Mouse (Mus musculus): Measurements from ENCODE around the gene Prss57. TPM values are rescaled to one million over a fixed set of nuclear protein-coding genes. Genes with fewer than 3 reads are reported as not detected.

Prss57 gene
- total and polyA plus RNA-seq, 3 experiments, result 0.50 to 0.70 TPM; not detected in 1

DNA sequence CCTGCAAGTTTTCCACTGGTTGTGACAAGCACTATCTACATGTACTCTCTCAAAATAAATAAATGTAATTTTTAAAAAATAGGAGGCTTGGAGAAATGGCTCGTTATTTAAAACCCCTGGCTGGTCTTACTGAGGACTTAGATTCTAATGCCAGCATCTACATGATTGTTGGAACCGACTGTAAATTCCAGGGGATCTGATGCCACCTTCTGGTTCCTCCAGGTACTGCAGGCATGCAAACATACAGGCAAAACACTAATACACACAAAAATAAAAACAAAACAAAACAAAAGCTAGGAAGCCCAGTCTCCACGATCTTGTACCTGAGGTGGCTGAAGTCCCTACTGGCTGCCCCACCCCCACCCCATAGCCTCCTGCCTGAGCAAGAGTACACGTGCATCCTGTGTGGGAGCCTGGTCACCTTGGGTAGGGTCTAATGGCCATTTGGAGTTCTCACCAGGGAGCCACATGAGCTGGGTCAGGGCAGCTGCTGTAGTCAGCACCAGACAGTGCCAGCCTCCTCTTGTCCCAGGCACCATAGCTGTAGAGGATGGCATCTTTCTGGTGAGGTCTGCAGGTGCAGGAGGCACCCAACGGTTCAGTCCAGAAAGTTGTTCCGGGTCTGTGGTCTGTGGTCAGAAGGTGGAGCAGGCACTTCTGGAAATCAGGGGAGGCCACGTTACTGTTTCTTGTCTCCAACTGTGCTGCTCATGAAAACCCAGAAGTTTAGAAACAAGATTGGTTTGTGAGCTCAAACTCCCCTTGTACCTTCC is 2.2 kb downstream of the Prss57 start (continued):
- TF ChIP-seq EP300 (IDR thresholded peaks at IDR 0.05; ENCODE audit: low read depth in 1 of 2, low read length in 2 of 2) (no peak), TAL1 (IDR thresholded peaks at IDR 0.05; ENCODE audit: low read length) (no peak), SMC3 (IDR thresholded peaks at IDR 0.05; ENCODE audit: low read depth, low read length) (peak; percentile 81)

DNA sequence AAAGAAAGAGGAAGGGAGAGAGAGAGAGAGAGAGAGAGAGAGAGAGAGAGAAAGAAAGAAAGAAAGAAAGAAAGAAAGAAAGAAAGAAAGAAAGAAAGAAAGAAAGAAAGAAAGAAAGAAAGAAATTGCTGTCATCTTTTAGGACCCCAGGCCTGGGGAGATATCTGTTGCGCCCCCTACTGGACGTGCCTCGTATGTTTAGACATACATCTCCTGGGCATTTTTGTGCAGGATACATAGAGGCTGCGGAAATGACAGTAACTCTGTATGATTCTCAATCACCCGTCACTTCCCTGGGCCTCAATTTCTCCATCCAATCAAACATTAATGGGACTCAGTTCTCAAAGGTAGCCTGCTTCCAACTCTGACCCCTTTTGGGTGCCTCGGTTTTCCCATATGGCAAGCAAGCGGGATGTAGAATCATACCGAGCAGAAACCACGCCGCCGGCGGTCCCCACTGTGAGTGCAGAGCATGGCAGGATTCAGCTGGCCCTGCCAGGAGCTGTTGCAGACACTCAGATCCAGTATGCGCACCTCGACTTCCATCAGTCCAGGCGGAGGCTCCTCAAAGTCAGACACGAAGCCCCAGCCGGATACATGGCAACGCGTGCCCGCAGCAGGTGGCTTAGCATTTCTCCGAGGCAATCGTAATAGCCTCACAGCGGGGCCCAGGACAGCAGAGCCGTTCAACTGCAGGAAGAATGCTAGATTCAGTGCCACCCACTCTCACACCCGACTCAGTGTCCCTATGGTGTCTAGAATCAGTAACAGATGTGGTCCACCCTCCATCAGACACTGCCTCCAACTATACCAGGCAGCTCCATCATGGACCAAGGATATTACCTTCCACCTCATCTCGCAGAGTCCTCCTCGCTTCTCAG is 6.6 kb downstream of the Prss57 start:
- TF ChIP-seq RAD21 (IDR thresholded peaks at IDR 0.05; ENCODE audit: low read depth, low read length) (peak; percentile 10), SMC3 (IDR thresholded peaks at IDR 0.05; ENCODE audit: low read depth, low read length) (peak; percentile 48), CTCF (IDR thresholded peaks at IDR 0.05 in 2 of 3, conservative IDR thresholded peaks at IDR 0.05 in 1 of 3; ENCODE audit: control insufficient read depth in 1 of 3, insufficient read depth in 1 of 3, low read depth in 2 of 3, low read length in 3 of 3, poor library complexity in 1 of 3, severe bottlenecking in 1 of 3) (peak; percentile 70 to 76 (median 74)), SIN3A (IDR thresholded peaks at IDR 0.05; ENCODE audit: low read length) (no peak)

DNA sequence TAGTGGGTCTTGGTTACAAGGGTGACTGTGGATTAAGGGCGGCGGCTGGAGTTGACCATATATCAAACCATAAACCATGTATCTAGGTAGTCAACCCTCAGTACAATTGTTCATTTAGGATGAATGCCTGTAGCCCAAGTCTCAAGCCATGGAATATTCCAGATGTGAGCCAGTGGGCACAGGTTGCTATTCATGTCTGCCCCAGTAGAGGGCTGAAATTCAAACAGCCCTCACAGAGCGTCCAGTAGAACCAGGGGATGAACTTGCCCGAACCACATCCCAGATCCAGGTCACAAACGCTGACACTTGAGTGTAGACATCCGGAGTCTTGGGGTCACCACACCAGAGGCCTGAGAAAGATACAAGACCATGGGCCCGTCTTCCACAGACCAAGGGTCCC is 7.7 kb downstream of the Prss57 start:
- Histone ChIP-seq H3K27me3 (ENCODE audit: control insufficient read depth in 1 of 2, insufficient read depth in 2 of 2, low read length in 2 of 2) (no peaks in the 10 kb centered on the region), H3K79me2 (ENCODE audit: control insufficient read depth, insufficient read depth, low read length, poor library complexity) (no peaks in the 10 kb centered on the region), H3K9ac (ENCODE audit: control insufficient read depth, low read depth, low read length, poor library complexity, severe bottlenecking) (no peak overlapping the region), H3K36me3 (ENCODE audit: control insufficient read depth in 1 of 2, insufficient read depth in 2 of 2, low read length in 2 of 2) (no peaks in the 10 kb centered on the region), H3K4me3 (ENCODE audit: control insufficient read depth in 1 of 2, insufficient read depth in 1 of 2, low read depth in 2 of 2, low read length in 2 of 2) (no peak overlapping the region), H3K4me1 (ENCODE audit: control insufficient read depth in 1 of 2, insufficient read depth in 2 of 2, low read length in 2 of 2) (peaks cover 0 to 8% of the 10 kb centered on the region in 2 experiments; a peak in 1 of 4 replicates), H3K9me3 (replicated peaks; ENCODE audit: insufficient read depth, low read length) (no peaks in the 10 kb centered on the region), H3K27ac (ENCODE audit: control insufficient read depth, low read depth, low read length) (no peak overlapping the region)
- no peak for TF ChIP-seq MAX (IDR thresholded peaks at IDR 0.05; ENCODE audit: low read length)
- TF ChIP-seq RCOR1 (IDR thresholded peaks at IDR 0.05; ENCODE audit: low read depth, low read length), result no peak
- TF ChIP-seq CTCF (IDR thresholded peaks at IDR 0.05 in 2 of 3, conservative IDR thresholded peaks at IDR 0.05 in 1 of 3; ENCODE audit: control insufficient read depth in 1 of 3, insufficient read depth in 1 of 3, low read depth in 2 of 3, low read length in 3 of 3, poor library complexity in 1 of 3, severe bottlenecking in 1 of 3), result peak in 2 of 3 experiments; percentile 22 to 29; a peak in 4 of 6 replicates
- TF ChIP-seq SIN3A (IDR thresholded peaks at IDR 0.05; ENCODE audit: low read length), result no peak
- no peak for TF ChIP-seq ZC3H11A (IDR thresholded peaks at IDR 0.05; ENCODE audit: low read depth, low read length)
- no peak for TF ChIP-seq EP300 (IDR thresholded peaks at IDR 0.05; ENCODE audit: low read depth in 1 of 2, low read length in 2 of 2)
- TF ChIP-seq TAL1 (IDR thresholded peaks at IDR 0.05; ENCODE audit: low read length), result no peak
- DNase-seq (ENCODE audit: low read depth, low spot score), result no peak

More for the DNA sequence above, 6.6 kb downstream of the Prss57 start:
- Histone ChIP-seq H3K79me2 (ENCODE audit: control insufficient read depth, insufficient read depth, low read length, poor library complexity) (no peaks in the 10 kb centered on the region), H3K36me3 (ENCODE audit: control insufficient read depth in 1 of 2, insufficient read depth in 2 of 2, low read length in 2 of 2) (no peaks in the 10 kb centered on the region; a peak in 1 of 4 replicates), H3K9ac (ENCODE audit: control insufficient read depth, low read depth, low read length, poor library complexity, severe bottlenecking) (no peak overlapping the region), H3K27me3 (ENCODE audit: control insufficient read depth in 1 of 2, insufficient read depth in 2 of 2, low read length in 2 of 2) (no peaks in the 10 kb centered on the region), H3K27ac (ENCODE audit: control insufficient read depth, low read depth, low read length) (no peak overlapping the region), H3K4me1 (ENCODE audit: control insufficient read depth in 1 of 2, insufficient read depth in 2 of 2, low read length in 2 of 2) (peaks cover 0 to 15% of the 10 kb centered on the region in 2 experiments; a peak in 2 of 4 replicates), H3K9me3 (replicated peaks; ENCODE audit: insufficient read depth, low read length) (no peaks in the 10 kb centered on the region), H3K4me3 (ENCODE audit: control insufficient read depth in 1 of 2, insufficient read depth in 1 of 2, low read depth in 2 of 2, low read length in 2 of 2) (no peak overlapping the region)
- DNase-seq (ENCODE audit: low read depth, low spot score), result peak; percentile 73

All from MEL (cell line).